Mouse (Mus musculus) E14TG2a.4 (cell line): Measurements from ENCODE around the gene Btbd3.

Experiments
- H3K27me3 ChIP-seq: 2 replicates; pipeline ENCODE4 v1.6.1; 2014; ENCODE audit warnings: low read length, control low read depth; ENCODE audit not compliant: insufficient read depth
- H3K36me3 ChIP-seq: 2 replicates; pipeline ENCODE4 v1.6.1; 2014; ENCODE audit warnings: low read length, control low read depth; ENCODE audit not compliant: insufficient read depth
- H3K4me1 ChIP-seq: replicated peaks from 2 replicates; pipeline ENCODE4 v1.6.1; 2014; ENCODE audit warnings: low read depth, low read length, control low read depth
- H3K4me3 ChIP-seq: replicated peaks from 2 replicates; pipeline ENCODE4 v1.5.1; 2014; ENCODE audit warnings: mild to moderate bottlenecking, low read length
- H3K9me3 ChIP-seq: 2 replicates; pipeline ENCODE4 v1.6.1; 2014; ENCODE audit warnings: low read length, control low read depth
- CTCF ChIP-seq: conservative IDR thresholded peaks from 2 replicates; pipeline ENCODE4 v1.5.1; 2014; ENCODE audit warnings: low read length
- NANOG ChIP-seq: IDR thresholded peaks from 2 replicates; pipeline ENCODE4 v1.6.1; 2014; ENCODE audit warnings: borderline replicate concordance, low read length, mixed read lengths
- POU5F1 ChIP-seq: IDR thresholded peaks from 2 replicates; pipeline ENCODE4 v1.6.1; 2014; ENCODE audit warnings: low read length, borderline replicate concordance

Gene Btbd3

GRCm38 (mm10) chr2:138482541-138482940 lies 226.2 kb downstream of the Btbd3 start:
- Histone ChIP-seq H3K36me3 (no peaks in the 10 kb centered on the region), H3K4me1 (no peaks in the 10 kb centered on the region), H3K27me3 (no peaks in the 10 kb centered on the region), H3K9me3 (no peaks in the 10 kb centered on the region), H3K4me3 (no peak overlapping the region)
- no peak for TF ChIP-seq NANOG
- no peak for TF ChIP-seq CTCF
- TF ChIP-seq POU5F1 = no peak

- no peaks in the 10 kb centered on the region for H3K4me1 ChIP-seq
- H3K9me3 ChIP-seq = no peaks in the 10 kb centered on the region
- no peak for TF ChIP-seq POU5F1
- no peak for TF ChIP-seq CTCF
- no peak for TF ChIP-seq NANOG
- H3K27me3 ChIP-seq = no peaks in the 10 kb centered on the region
- H3K36me3 ChIP-seq = no peaks in the 10 kb centered on the region
- H3K4me3 ChIP-seq = no peak overlapping the region
Observed at GRCm38 (mm10) chr2:138484871-138485270, 228.5 kb downstream of the Btbd3 start.

GRCm38 (mm10) chr2:138490688-138491405 lies 234.5 kb downstream of the Btbd3 start:
- Histone ChIP-seq H3K9me3 (no peaks in the 10 kb centered on the region), H3K4me3 (no peak overlapping the region), H3K4me1 (no peaks in the 10 kb centered on the region), H3K27me3 (no peaks in the 10 kb centered on the region), H3K36me3 (no peaks in the 10 kb centered on the region)
- TF ChIP-seq NANOG (no peak), POU5F1 (no peak), CTCF (no peak)

GRCm38 (mm10) chr2:138492176-138492575 lies 235.8 kb downstream of the Btbd3 start:
- Histone ChIP-seq H3K36me3 (no peaks in the 10 kb centered on the region), H3K9me3 (no peaks in the 10 kb centered on the region), H3K4me3 (no peak overlapping the region), H3K27me3 (no peaks in the 10 kb centered on the region), H3K4me1 (no peaks in the 10 kb centered on the region)
- TF ChIP-seq POU5F1 = no peak
- TF ChIP-seq CTCF = no peak
- TF ChIP-seq NANOG = no peak

GRCm38 (mm10) chr2:138503866-138504380 lies 247.6 kb downstream of the Btbd3 start:
- Histone ChIP-seq H3K4me3 (no peak overlapping the region), H3K36me3 (no peaks in the 10 kb centered on the region), H3K9me3 (no peaks in the 10 kb centered on the region), H3K27me3 (no peaks in the 10 kb centered on the region), H3K4me1 (no peaks in the 10 kb centered on the region)
- no peak for TF ChIP-seq CTCF
- TF ChIP-seq POU5F1 = no peak
- no peak for TF ChIP-seq NANOG

- TF ChIP-seq POU5F1 (no peak), NANOG (no peak), CTCF (no peak)
- Histone ChIP-seq H3K36me3 (no peaks in the 10 kb centered on the region), H3K4me1 (no peaks in the 10 kb centered on the region), H3K9me3 (peaks cover 25% of the 10 kb centered on the region), H3K4me3 (no peak overlapping the region), H3K27me3 (no peaks in the 10 kb centered on the region)
Observed at GRCm38 (mm10) chr2:138515531-138515930, 259.2 kb downstream of the Btbd3 start.

GRCm38 (mm10) chr2:138528461-138528860 lies 272.1 kb downstream of the Btbd3 start:
- Histone ChIP-seq H3K27me3 (no peaks in the 10 kb centered on the region), H3K4me1 (no peaks in the 10 kb centered on the region), H3K4me3 (no peak overlapping the region), H3K36me3 (no peaks in the 10 kb centered on the region), H3K9me3 (peaks cover 20% of the 10 kb centered on the region)
- TF ChIP-seq POU5F1 (no peak), NANOG (no peak), CTCF (no peak)

- H3K36me3 ChIP-seq = no peaks in the 10 kb centered on the region
- TF ChIP-seq POU5F1 (no peak), CTCF (no peak), NANOG (no peak)
- no peaks in the 10 kb centered on the region for H3K4me1 ChIP-seq
- no peaks in the 10 kb centered on the region for H3K27me3 ChIP-seq
- H3K4me3 ChIP-seq = no peak overlapping the region
- H3K9me3 ChIP-seq = peaks cover 19% of the 10 kb centered on the region
Observed at GRCm38 (mm10) chr2:138531160-138531967, 275.0 kb downstream of the Btbd3 start.
